Mouse (Mus musculus) spleen, adult 2 months (tissue): ENCODE measurements around the gene Vdr. TPM values are rescaled to one million over a fixed set of nuclear protein-coding genes. Genes with fewer than 3 reads are reported as not detected.
A peak's percentile ranks its signal among the peaks of the same experiment; 100 is the strongest.

ENCODE experiments used
- DNase-seq, 2 experiments: peaks; one replicate each; pipeline versions ENCODE4 v3.0.0 to v3.0.0-alpha.2; 2012 to 2021; ENCODE audit warnings: low spot score in 2 of 2, low read depth in 1 of 2
- H3K27ac ChIP-seq: fragments of 200-500 bp; 2 replicates; pipeline ENCODE4 v1.5.1; 2012; ENCODE audit warnings: low read length, inconsistent platforms; ENCODE audit not compliant: insufficient read depth
- H3K27me3 ChIP-seq: fragments of 200-500 bp; 2 replicates; pipeline ENCODE4 v1.6.1; 2012; ENCODE audit warnings: mild to moderate bottlenecking, moderate library complexity, low read length, inconsistent platforms; ENCODE audit not compliant: control insufficient read depth, insufficient read depth
- H3K36me3 ChIP-seq: fragments of 200-500 bp; 2 replicates; pipeline ENCODE4 v1.6.1; 2012; ENCODE audit warnings: mild to moderate bottlenecking, low read length, inconsistent platforms; ENCODE audit not compliant: control insufficient read depth, insufficient read depth
- H3K4me1 ChIP-seq: fragments of 200-500 bp; 2 replicates; pipeline ENCODE4 v1.6.1; 2011; ENCODE audit warnings: inconsistent platforms; ENCODE audit not compliant: control insufficient read depth, insufficient read depth, insufficient read length
- H3K4me3 ChIP-seq: fragments of 200-500 bp; 2 replicates; pipeline ENCODE4 v1.5.1; 2011; ENCODE audit warnings: mild to moderate bottlenecking, inconsistent platforms; ENCODE audit not compliant: insufficient read depth, insufficient read length; ENCODE audit errors: extremely low read depth
- CTCF ChIP-seq: fragments of 200-500 bp; IDR thresholded peaks from 2 replicates; pipeline ENCODE4 v1.5.1; 2011; ENCODE audit warnings: mild to moderate bottlenecking, inconsistent platforms; ENCODE audit not compliant: insufficient read depth, insufficient read length, insufficient replicate concordance; ENCODE audit errors: extremely low read depth
- POLR2A ChIP-seq: fragments of 200-500 bp; IDR thresholded peaks from 2 replicates; pipeline ENCODE4 v1.6.1; 2011; ENCODE audit warnings: low read depth, low read length, inconsistent platforms
- WGBS: fragments of 180-500 bp; shearing (Covaris S2); methylation state at CpG from one replicate; pipeline ENCODE4 v1.1.7; 2018; 5-methylcytosine and 5-hydroxymethylcytosine counted together
- polyA plus RNA-seq: library from polyadenylated mRNA; depleted of rRNA; stranded (reverse); fragments of >200 nt; gene quantifications from 2 replicates; pipeline ENCODE4 v1.2.3, GENCODE M21; 2012

Gene Vdr
- polyA plus RNA-seq, 1 experiment, result 0.70 TPM

DNA sequence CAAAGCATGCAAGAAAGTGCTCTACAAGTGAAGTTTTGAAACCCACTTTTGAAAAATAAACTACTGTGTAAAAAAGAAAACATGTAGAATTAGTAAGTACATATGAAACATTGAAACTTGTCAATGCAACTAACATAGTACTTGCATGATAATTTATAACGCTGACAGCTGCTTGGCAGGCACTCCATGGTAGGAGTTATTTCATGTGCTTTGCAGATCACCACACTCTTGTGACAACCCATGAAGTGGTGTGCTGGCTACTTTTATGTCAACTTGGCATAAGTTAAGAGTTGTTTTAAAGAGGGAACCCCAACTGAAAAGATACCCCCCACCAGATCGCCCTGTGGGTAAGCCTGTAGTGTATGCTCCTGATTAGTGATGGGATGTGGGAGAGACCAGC is 12.0 kb upstream of the Vdr start:
- 93% methylated on average over 2 of the region's 2 CpGs for WGBS
- H3K4me3 ChIP-seq, result no peak overlapping the region
- no peak for TF ChIP-seq CTCF
- TF ChIP-seq POLR2A, result no peak
- no peaks in the 10 kb centered on the region for H3K36me3 ChIP-seq
- H3K27me3 ChIP-seq, result no peaks in the 10 kb centered on the region
- no peak for DNase-seq
- no peaks in the 10 kb centered on the region for H3K4me1 ChIP-seq
- no peak overlapping the region for H3K27ac ChIP-seq

GRCm38 (mm10) chr15:97921796-97922195 is 11.4 kb upstream of the Vdr start:
- Histone ChIP-seq H3K27ac (no peak overlapping the region), H3K4me3 (no peak overlapping the region), H3K27me3 (no peaks in the 10 kb centered on the region), H3K36me3 (no peaks in the 10 kb centered on the region), H3K4me1 (no peaks in the 10 kb centered on the region)
- no peak for DNase-seq
- TF ChIP-seq POLR2A (no peak), CTCF (no peak)
- 92% methylated on average over 9 of the region's 9 CpGs for WGBS

- Histone ChIP-seq H3K27ac (no peak overlapping the region), H3K4me3 (no peak overlapping the region), H3K36me3 (no peaks in the 10 kb centered on the region), H3K27me3 (no peaks in the 10 kb centered on the region), H3K4me1 (no peaks in the 10 kb centered on the region)
- TF ChIP-seq CTCF (no peak), POLR2A (no peak)
- DNase-seq, result no peak
- 86% methylated on average over 5 of the region's 5 CpGs for WGBS
Observed at GRCm38 (mm10) chr15:97920306-97920705, 9.9 kb upstream of the Vdr start.

GRCm38 (mm10) chr15:97919217-97919616 is 8.8 kb upstream of the Vdr start:
- H3K27me3 ChIP-seq, result no peaks in the 10 kb centered on the region
- no peak for DNase-seq
- no peaks in the 10 kb centered on the region for H3K36me3 ChIP-seq
- no peaks in the 10 kb centered on the region for H3K4me1 ChIP-seq
- no peak overlapping the region for H3K27ac ChIP-seq
- H3K4me3 ChIP-seq, result no peak overlapping the region
- 89% methylated on average over 7 of the region's 7 CpGs for WGBS
- TF ChIP-seq CTCF (no peak), POLR2A (no peak)

- Histone ChIP-seq H3K36me3 (no peaks in the 10 kb centered on the region), H3K4me3 (no peak overlapping the region), H3K4me1 (no peaks in the 10 kb centered on the region), H3K27ac (no peak overlapping the region), H3K27me3 (0 out of 2 replicates have a peak, but pooled peaks cover 1% of the 10 kb centered on the region)
- TF ChIP-seq POLR2A, result no peak
- no peak for TF ChIP-seq CTCF
- 31% methylated on average over 9 of the region's 9 CpGs for WGBS
- no peak for DNase-seq
Observed at GRCm38 (mm10) chr15:97917994-97918393, 7.6 kb upstream of the Vdr start.

GRCm38 (mm10) chr15:97914331-97914747 is 3.9 kb upstream of the Vdr start:
- H3K36me3 ChIP-seq, result no peaks in the 10 kb centered on the region
- DNase-seq, result no peak
- TF ChIP-seq CTCF, result no peak
- no peak for TF ChIP-seq POLR2A
- H3K4me3 ChIP-seq, result no peak overlapping the region
- H3K27ac ChIP-seq, result no peak overlapping the region
- 0 out of 2 replicates have a peak, but pooled peaks cover 1% of the 10 kb centered on the region for H3K27me3 ChIP-seq
- no peaks in the 10 kb centered on the region for H3K4me1 ChIP-seq
- 15% methylated on average over 9 of the region's 9 CpGs for WGBS

DNA sequence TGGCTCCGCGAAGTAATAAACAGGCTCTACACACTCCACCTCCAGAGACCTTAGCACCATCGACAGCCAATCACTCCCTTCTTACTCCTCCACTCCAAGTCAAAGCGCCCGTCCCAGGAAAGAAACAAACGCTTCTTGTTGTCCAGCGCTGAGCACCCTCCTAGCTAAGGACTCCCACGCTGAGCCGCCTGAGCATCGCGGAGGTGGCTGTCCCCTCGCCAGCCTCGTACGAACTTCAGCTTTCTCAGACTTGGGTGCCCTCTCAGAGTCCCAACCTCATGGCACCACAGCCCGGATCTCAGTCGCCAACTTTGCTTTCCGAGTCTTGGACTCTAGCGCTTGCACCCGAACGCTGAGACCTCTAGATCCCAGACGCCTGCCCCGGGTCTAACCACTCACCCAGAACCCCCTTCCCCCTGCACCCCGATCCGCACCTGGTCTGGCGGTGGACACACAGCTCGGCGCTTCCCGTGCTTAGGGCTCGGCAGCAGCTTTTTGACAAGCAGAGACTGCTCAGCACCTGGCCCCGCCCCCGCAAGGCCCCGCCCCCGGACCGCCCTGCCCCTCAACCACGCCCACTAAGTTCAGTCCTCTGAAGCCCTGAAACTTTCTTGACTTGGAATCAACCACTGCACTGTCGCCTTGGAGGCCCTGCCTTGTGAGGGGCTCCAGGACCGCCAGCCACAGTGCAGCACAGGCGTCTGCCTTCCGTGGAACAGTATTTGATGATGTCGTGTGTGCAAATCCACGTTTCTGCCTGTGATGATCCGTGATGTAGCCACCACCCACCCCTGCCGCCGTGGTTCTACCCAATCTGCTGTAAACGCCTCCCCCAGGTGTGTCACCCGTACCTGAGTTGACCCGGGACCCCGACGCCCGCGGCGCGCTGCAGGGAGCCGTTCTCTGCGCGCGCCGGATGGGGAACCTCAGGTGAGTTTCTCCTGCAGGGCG is 2.4 kb downstream of the Vdr start:
- TF ChIP-seq CTCF, result no peak
- no peak for TF ChIP-seq POLR2A
- Histone ChIP-seq H3K4me3 (peak overlapping the region; percentile 60), H3K27ac (no peak overlapping the region), H3K4me1 (peaks cover 6% of the 10 kb centered on the region; the same call in 1 of the 2 replicates), H3K36me3 (no peaks in the 10 kb centered on the region), H3K27me3 (no peaks in the 10 kb centered on the region)
- 2% methylated on average over 59 of the region's 59 CpGs for WGBS
- DNase-seq, result peak; percentile 25 to 42
